Mouse (Mus musculus) T-helper 2 cell (primary cell): Measurements from ENCODE around the gene Gm28036.
"Not testable (repeated sequence)": the region's sequence is repeated elsewhere in the genome, so short reads cannot be mapped to it uniquely, and the experiment has no call there.

Source experiments
- in situ Hi-C: fragments of 300-600 bp; cut with MboI, MseI; formaldehyde crosslinking; loops from one replicate; pipeline ENCODE4 v1.15.1; 2025; ENCODE audit warnings: high pct_unique_total_duplicates

Gene Gm28036

DNA sequence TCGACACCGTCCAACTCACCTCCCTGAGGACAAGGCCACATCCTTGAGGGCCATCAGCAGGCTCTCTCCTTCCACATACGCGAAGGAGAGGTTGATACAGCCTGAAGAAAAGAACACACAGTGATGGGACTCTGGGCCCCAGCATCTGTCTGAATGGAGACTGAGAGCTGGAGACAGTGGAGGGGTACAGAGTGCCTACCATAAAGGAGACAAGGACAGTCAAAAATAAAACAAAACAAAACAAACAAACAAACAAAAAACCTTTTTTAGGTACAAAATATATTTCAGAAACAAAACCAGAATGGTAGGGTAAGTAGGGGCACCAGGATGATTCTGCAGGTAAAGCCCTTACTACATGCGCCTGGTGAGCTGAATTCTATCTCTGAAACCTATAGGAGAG lies at the start of gene Gm28036:
Gene Gm28036, minus strand, starts transcription at position 101 of the 400 bp plus-strand sequence.
- in situ Hi-C loops = no loop called here

- in situ Hi-C loops = no loop called here
Observed at GRCm38 (mm10) chr2:156166557-156166956, 39.7 kb upstream of the Gm28036 start.

GRCm38 (mm10) chr2:156165478-156165877 lies 38.6 kb upstream of the Gm28036 start:
- in situ Hi-C loops = no loop called here

- in situ Hi-C loops = no loop called here
Observed at GRCm38 (mm10) chr2:156151538-156151937, 24.6 kb upstream of the Gm28036 start.

- in situ Hi-C loops = no loop called here
Observed at GRCm38 (mm10) chr2:156147316-156147915, 20.5 kb upstream of the Gm28036 start.

DNA sequence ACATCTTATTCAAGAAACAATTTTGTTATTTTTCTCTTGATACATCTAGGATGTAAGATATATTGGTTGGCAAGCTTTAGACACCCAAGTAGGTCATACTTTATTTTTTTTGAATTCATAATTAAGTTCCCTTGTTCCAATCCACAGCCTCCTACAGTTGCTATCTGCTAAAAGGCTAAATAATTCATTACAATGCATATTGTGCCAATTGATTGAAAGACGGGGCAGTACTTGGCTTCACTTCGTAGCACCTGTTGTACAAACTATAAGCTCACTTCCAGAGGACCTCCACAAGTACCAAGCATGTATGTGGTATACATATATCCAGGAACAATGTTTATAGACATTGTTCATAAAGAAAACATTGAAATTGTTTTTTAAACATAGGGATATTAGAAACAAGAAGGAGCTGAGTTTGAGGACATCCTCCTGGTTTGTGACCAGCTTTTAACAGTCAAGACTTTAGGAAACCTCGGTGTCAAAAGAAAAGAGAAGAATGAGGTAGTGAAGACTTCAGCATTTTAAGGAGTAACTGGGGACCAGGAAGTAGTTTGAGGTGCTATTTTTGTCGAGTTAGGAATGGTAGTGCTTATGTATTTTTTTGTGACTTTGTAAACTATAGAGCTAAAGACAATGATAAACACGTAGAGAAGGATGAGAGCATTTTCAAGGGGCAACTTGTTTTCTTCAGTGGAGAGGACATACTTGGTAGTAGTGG lies 19.5 kb upstream of the Gm28036 start:
- in situ Hi-C loops = no loop called here

GRCm38 (mm10) chr2:156145486-156146130 lies 18.7 kb upstream of the Gm28036 start:
- in situ Hi-C loops = no loop called here

- in situ Hi-C loops = no loop called here
Observed at GRCm38 (mm10) chr2:156143953-156144724, 17.2 kb upstream of the Gm28036 start, which contains the start of the genes Romo1 and Nfs1. Gene Romo1, plus strand, starts transcription at chr2:156144039. Gene Nfs1, minus strand, starts transcription at chr2:156144186.

- in situ Hi-C loops = no loop called here
Observed at GRCm38 (mm10) chr2:156143367-156143766, 16.5 kb upstream of the Gm28036 start.

GRCm38 (mm10) chr2:156142820-156143219 lies 15.9 kb upstream of the Gm28036 start:
- in situ Hi-C loops = no loop called here

- in situ Hi-C loops = loop anchor here (5.0 to 10.0 kb wide), 2 partner anchors 38 to 171 kb away; no protein-coding TSS in a partner anchor
Observed at GRCm38 (mm10) chr2:156135695-156136094, 8.8 kb upstream of the Gm28036 start.

DNA sequence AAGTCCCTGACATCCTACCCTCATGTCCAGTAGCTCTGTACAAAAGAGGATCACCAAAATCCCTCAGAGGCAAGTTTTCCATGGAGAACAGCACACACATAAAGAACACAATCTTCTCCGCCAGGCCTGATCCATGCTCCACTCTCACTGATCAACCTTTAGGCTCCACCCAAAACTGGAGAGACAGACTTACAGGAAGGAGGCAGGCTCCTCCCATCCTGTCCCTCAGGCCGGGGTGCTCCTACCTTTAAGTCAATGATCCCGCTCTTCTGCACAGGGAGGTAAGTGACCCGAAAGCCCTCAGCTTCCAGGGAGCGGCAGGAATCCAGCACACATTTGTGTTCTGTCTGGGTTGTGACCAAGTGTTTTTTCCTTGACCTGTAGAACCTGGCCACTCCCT lies 7.3 kb upstream of the Gm28036 start:
- in situ Hi-C loops = loop anchor here (10.0 kb wide), 1 partner anchor 169 kb away; no protein-coding TSS in a partner anchor

GRCm38 (mm10) chr2:156123731-156124130 lies 3.2 kb downstream of the Gm28036 start:
- in situ Hi-C loops = no loop called here

DNA sequence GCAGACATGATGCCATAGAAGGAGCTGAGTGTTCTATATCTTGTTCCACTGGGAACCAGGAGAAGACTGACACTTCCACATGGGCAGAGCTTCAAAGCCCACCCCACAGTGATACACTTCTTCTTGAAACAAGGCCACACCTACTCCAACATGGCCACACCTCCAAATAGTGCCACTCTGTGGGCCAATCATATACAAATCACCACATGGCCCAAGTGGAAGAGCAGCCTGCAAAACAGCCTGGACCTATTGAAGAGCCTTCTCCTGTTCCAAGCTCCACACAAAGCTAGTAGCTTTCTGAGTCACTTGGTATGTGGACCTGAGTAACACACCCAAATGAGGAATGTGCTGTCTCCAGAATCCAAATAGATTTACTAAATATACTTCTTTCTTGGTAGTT lies 7.3 kb downstream of the Gm28036 start:
- in situ Hi-C loops = no loop called here

DNA sequence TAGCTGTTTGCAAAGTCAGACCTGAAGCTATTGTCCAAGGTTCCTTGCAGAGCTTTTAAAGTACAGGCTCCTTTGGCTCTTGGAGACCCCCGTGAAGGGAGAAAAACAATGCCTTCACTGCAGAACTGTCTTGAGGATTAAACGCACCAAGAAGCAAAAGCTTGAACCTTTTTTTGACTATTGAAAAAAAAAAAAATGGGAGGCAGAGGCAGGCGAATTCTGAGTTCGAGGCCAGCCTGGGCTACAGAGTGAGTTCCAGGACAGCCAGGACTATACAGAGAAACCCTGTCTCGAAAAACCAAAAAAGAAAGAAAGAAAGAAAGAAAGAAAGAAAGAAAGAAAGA lies 14.8 kb downstream of the Gm28036 start:
- in situ Hi-C loops = not testable (repeated sequence)

DNA sequence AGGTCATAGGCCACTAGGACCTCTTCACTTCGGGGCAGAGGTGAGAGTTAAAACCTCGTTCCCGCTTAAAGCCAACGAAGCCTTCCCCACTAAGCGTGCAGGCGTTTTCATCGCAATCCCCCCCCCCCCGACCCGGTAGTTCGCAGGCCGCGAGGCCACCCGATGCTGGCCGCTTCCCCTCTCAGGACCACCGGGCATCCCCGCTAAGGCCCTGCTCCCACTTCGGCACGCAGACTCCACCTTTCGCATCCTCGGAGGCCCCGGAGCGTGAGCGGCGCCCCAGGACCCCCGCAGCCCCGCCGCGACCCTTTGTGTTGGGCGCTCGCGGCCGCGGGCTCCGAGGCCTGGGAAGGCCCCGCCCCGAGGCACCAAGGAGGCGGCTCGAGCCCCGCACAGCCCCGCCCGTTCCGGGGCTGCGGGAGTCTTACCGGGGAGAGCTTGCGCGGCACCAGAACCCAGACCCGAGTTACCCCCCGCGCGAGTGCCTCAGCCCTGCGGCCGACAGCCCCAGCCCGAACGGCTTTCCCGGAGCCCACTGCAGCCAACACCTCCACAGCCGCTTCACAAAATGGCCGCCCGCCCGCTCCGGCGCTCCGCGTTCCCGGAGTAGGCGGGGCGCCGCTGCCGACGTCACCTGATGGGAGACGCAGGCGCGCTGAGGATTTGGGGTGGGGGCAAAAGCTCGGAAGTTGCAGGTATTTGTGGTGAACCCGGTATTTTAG lies 15.4 kb downstream of the Gm28036 start, which contains the start of the genes Cpne1 and Rbm12:
Gene Cpne1, minus strand, starts transcription at position 608 of the 722 bp plus-strand sequence.
Gene Rbm12, minus strand, starts transcription at position 621 of the 722 bp plus-strand sequence.
- in situ Hi-C loops = no loop called here

GRCm38 (mm10) chr2:156110627-156111357 lies 16.1 kb downstream of the Gm28036 start:
- in situ Hi-C loops = no loop called here

DNA sequence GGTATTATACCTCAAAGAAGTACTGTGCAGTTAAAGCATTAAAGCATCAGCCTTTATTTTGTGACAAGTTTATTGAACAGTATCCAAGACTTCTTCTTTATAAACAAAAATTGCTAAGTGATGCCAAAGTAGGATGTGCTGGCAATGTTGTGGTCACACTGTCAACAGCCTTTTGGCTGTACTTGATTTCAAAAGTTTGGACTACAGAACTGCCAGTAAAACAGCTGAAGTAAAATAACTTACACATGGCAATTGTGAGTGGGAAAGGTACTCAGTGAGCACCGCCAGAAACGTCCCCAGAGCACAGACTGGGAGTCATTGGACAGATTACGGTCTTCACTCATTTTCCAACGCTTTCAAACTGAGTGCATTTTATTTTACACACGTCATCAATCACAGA lies 35.0 kb downstream of the Gm28036 start:
- in situ Hi-C loops = no loop called here

- in situ Hi-C loops = no loop called here
Observed at GRCm38 (mm10) chr2:156089799-156090198, 37.1 kb downstream of the Gm28036 start.

DNA sequence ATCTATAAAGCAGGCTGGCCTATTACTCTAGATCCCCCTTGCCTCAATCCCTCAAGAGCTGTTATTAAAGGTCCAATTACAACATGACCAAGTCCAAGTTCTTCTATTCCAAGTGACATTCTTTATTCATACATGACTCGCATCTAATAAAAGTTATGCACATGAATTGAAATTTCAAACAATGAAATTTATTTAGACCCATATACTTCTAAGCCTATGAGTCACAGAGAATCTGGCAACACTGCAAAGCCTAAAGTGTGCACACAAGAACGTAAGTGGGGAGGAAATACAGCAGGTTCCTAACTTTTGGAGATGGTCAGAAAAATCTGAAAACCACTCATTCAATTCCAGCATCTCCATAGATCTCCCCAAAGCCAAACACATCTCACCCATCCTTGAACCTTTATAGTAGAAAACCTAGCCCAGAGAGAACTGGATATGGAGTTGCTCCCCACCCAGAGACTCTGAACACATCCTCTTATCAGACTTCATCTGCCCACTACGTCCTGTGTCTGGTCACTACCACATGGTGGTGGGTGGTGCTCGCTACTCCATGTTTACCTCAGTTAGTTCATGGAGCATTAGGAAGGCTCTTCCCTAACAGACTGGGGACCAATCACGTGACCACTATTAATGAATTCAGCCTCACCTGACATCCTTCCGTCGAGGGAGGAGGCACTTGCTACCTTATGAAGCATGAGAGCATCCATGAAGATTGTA lies 39.3 kb downstream of the Gm28036 start:
- in situ Hi-C loops = no loop called here
